Mouse (Mus musculus): ENCODE data around the gene Clasp2.

- TF ChIP-seq CTCF (IDR thresholded peaks at IDR 0.05; ENCODE audit: insufficient read depth, low read length) (no peak), POLR2A (IDR thresholded peaks at IDR 0.05; ENCODE audit: borderline replicate concordance, extremely low read depth, low read depth, low read length) (no peak)
Observed at GRCm38 (mm10) chr9:113812671-113813001, 71.4 kb downstream of the Clasp2 start.
